Mouse (Mus musculus) left cerebral cortex, adult 11 months (tissue): Measurements from ENCODE around the gene Esf1.
"Not testable (repeated sequence)": the region's sequence is repeated elsewhere in the genome, so short reads cannot be mapped to it uniquely, and the experiment has no call there.

Experiments used
- DNase-seq: peaks from one replicate; pipeline ENCODE4 v3.0.0; 2022; ENCODE audit warnings: low spot score

The Esf1 gene

DNA sequence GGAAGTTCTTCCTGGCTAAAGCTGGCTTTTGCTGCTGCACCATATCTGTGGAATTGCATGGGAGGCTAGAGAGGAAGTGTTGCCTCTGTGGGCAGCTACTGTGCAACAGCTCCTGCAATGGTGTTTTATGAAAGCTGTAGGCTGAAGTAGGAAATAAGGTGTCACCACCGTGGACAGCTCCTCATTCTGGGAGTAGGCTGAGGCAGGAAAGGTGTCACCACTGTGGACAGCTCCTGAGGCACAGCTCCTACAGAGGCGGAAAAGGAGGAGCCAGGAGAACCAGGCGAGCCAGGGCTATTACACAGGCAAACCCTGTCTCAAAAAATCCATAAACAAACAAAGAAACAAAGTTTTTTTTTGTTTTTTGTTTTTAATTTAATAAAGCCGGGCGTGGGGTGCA, 74.3 kb downstream of the Esf1 start:
- DNase-seq: no peak

DNA sequence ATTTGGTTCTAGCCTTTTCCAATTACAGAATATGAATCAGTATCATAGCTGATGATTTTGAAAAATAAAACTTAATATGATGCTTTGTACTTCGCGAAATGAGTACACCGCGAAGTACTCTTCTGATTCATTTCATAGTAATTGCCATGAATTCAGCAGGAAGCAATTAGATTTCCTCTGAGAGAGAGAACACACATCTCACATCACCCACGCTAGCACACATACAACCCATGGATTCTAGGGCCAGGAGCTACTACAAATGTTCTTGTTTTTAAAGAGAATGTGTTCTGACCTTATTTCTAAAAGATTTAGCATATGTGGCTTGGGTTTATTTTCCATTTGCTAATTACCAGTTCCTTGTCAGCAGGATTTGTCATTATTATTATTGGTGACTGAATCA, 76.9 kb downstream of the Esf1 start:
- DNase-seq: no peak

DNA sequence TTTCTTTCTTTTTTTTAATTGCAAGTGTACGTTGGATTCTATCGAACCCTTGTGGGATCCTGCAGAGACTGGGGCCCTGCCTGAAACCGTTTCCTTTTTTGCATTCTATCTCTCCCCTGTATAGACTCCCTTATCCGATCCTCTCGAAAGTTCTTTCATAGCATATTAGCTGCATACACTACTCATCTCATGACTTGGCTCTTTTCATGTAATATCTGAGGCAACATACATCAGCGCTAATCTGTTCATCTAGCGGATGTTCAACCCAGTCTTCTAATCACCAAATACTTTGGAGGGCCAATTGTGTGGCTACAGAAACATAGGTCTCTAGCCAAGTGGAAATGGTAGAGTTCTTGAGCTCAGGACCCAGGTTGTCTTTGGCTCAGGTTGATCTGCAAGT, 86.1 kb downstream of the Esf1 start:
- no peak for DNase-seq

DNA sequence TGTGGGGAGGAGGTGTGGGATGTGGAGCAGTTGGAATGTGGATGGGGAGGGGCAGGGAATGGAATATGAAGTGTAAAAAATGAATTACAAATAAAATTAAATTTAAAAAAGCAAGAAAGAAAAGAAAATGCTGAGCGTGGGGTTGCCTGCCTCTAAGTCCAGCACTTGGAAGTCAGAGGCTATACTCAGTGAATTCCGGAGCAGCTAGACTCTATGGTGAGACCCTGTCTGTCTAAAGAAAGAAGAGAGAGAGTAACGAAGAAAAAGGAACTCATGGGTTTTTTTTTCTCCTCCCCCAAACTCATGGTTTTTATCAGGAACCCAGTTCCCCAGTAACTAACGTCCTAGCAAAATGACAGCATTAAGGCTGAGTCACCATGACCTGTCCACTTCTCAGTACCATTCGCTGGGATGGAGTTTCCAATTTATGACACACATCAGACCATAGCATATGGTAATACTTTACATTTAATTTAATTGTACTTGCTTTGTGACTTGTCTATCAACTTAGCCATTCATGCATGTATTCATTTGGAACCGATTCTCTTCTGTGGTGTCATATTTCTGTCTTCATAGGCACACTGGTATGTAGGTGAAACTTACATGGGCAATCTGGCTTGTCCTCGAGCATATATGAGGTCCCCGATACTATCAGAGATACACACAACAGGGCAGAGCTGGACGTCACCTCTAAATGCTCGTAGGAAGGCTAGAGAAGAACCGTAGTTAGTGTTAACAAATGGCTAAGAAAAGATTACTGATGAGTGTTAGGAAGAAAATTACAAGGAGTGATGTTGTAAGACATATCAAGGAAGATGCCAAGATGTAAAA, 89.4 kb downstream of the Esf1 start:
- no peak for DNase-seq

DNA sequence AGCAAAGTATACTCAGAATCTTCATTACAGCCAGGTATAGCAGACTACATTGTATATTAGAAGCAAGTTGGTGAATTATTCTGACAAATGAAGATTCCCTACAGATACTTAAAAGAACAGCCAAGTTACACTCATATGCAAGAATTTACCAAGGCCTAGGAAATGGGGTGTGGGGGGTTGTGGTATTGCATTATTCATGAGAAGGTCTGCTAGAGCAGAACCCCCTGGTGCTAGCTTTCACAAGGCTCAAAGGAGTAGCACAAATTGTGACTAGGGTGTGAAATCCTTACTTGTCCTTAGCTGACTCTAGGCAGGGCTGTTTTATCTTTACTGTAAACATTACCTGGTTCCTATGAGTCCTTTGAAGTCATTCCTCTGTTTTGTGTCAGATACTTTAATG, 91.1 kb downstream of the Esf1 start:
- not testable (repeated sequence) for DNase-seq

DNA sequence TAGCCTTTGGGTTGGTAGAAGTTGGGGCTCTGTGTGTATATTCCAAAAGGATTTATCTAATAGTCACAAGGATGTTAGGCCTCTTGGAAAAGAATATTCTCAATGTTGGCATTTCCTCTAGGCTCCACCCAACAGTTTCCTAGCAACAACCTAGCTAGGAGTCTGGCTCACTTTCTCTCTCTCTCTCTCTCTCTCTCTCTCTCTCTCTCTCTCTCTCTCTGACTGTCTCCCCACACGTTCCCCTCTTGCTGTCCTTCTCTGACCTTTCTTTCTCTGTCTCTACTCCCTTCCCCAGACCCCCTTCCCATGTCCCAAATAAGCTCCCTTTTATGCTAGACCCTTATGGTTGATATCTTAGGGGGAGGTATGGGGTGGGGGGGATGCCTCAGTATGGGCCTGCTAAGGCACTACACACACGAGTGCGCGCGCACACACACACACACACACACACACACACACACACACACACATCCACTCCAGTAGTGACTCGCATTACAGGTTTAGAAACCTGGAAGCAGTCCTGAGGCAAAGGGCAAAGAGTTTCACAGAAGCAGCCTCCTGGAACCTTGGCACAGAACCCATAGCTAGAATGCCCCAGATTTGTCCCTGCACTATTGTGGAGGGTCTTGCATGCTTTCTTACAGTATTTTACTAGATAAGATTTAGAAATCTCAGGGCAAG, 91.6 kb downstream of the Esf1 start:
- no peak for DNase-seq

DNA sequence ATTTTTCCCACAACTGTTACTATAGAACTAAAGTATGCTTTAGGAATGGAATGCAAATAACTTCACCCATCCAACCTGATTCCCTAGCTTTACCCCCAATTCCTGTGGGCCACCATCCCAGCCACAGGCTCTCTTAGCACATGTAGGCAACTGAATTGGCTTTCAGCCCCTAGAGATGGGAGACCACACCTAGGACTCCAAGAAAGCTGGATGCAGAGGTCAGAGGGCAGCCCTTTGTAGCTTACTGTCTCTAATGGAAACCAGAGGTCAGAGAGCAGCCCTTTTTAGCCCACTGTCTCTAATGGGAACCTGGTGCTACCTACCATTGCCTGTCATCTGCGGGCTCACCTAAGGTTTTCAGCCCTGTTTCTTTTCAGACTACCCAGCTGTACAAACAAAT, 92.9 kb downstream of the Esf1 start:
- no peak for DNase-seq

DNA sequence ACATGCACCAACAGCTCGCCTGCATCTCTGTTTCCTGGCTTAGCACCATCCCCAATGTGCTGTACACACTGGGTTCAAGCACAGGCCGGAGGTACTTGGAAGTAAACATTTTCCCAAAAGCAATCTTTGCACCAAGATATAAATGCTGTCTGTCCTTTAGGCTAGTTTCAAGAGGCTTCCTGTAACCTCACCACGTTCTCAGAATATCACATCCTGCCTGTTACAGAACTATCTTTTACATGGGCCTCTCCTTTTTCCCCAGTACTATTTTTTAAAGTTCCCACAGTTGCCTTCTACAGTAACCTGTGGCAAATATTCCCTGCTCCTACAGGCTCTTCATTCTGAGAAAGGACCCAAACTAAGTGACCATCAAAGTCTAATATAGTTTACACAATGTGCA, 95.2 kb downstream of the Esf1 start:
- DNase-seq: no peak
